Mouse (Mus musculus) G1E (cell line): ENCODE data around the gene Napepld.

Source experiments
- CTCF ChIP-seq: IDR thresholded peaks from 2 replicates; pipeline ENCODE4 v1.5.1; 2012; ENCODE audit warnings: low read depth, low read length, inconsistent platforms, mixed read lengths
- GATA1 ChIP-seq: IDR thresholded peaks from 2 replicates; pipeline ENCODE4 v1.6.1; 2012; ENCODE audit warnings: borderline replicate concordance, low read length, inconsistent platforms, mixed read lengths
- GATA2 ChIP-seq: IDR thresholded peaks from 2 replicates; pipeline ENCODE4 v1.6.1; 2012; ENCODE audit warnings: low read depth, low read length, inconsistent platforms, borderline replicate concordance
- POLR2AphosphoS5 ChIP-seq: IDR thresholded peaks from 2 replicates; pipeline ENCODE4 v1.6.1; 2012; ENCODE audit warnings: low read depth, low read length, inconsistent platforms; ENCODE audit not compliant: insufficient replicate concordance
- TAL1 ChIP-seq: conservative IDR thresholded peaks from 2 replicates; pipeline ENCODE4 v1.6.1; 2012; ENCODE audit warnings: low read depth, low read length, inconsistent platforms, mixed read lengths

- peak; percentile 82 for TF ChIP-seq CTCF
- no peak for TF ChIP-seq GATA1
- no peak for TF ChIP-seq GATA2
- no peak for TF ChIP-seq POLR2AphosphoS5
- no peak for TF ChIP-seq TAL1
Observed at GRCm38 (mm10) chr5:21736956-21737585, 35.9 kb upstream of the Napepld start, which contains the start of gene Pmpcb.
